Mouse (Mus musculus) lung, postnatal 0 days (tissue): Measurements from ENCODE around the gene Tasp1. TPM values are rescaled to one million over a fixed set of nuclear protein-coding genes. Genes with fewer than 3 reads are reported as not detected.
A peak's percentile ranks its signal among the peaks of the same experiment; 100 is the strongest.
"Not testable (repeated sequence)": the region's sequence is repeated elsewhere in the genome, so short reads cannot be mapped to it uniquely, and the experiment has no call there.

Experiments used
- ATAC-seq: fragments of 200-750 bp; cut with Nextera tagmentation; 2 replicates; pipeline ENCODE4 v1.8.0; 2017; ENCODE audit warnings: moderate library complexity
- DNase-seq: peaks from one replicate; pipeline ENCODE4 v3.0.0-alpha.2; 2016; ENCODE audit warnings: low spot score
- H3K27ac ChIP-seq: fragments of 300-500 bp; sonication (generic); 2 replicates; pipeline ENCODE4 v1.5.1; 2014; ENCODE audit warnings: antibody characterized with exemption, mild to moderate bottlenecking, low read length, mixed read lengths
- H3K27me3 ChIP-seq: fragments of 300-500 bp; sonication (generic); replicated peaks from 2 replicates; pipeline ENCODE4 v1.6.1; 2014; ENCODE audit warnings: low read length, mixed read lengths; ENCODE audit not compliant: insufficient read depth
- H3K36me3 ChIP-seq: fragments of 300-500 bp; sonication (generic); 2 replicates; pipeline ENCODE4 v1.6.1; 2014; ENCODE audit warnings: low read length, mixed read lengths; ENCODE audit not compliant: insufficient read depth
- H3K4me1 ChIP-seq: fragments of 300-500 bp; sonication (generic); 2 replicates; pipeline ENCODE4 v1.6.1; 2014; ENCODE audit warnings: antibody characterized with exemption, low read depth, low read length, mixed read lengths; ENCODE audit not compliant: insufficient read depth
- H3K4me2 ChIP-seq: fragments of 300-500 bp; sonication (generic); replicated peaks from 2 replicates; pipeline ENCODE4 v1.6.1; 2014; ENCODE audit warnings: low read depth, mild to moderate bottlenecking, low read length, moderate library complexity, mixed read lengths
- H3K4me3 ChIP-seq: fragments of 300-500 bp; sonication (generic); 2 replicates; pipeline ENCODE4 v1.5.1; 2014; ENCODE audit warnings: low read depth, low read length
- H3K9ac ChIP-seq: fragments of 300-500 bp; sonication (generic); replicated peaks from 2 replicates; pipeline ENCODE4 v1.6.1; 2014; ENCODE audit warnings: low read depth, mild to moderate bottlenecking
- H3K9me3 ChIP-seq: fragments of 300-500 bp; sonication (generic); 2 replicates; pipeline ENCODE4 v1.6.1; 2016; ENCODE audit warnings: low read length, mixed read lengths
- CTCF ChIP-seq: IDR thresholded peaks from 2 replicates; pipeline ENCODE4 v1.5.1; 2016; ENCODE audit warnings: antibody characterized with exemption, mild to moderate bottlenecking
- EP300 ChIP-seq: IDR thresholded peaks from 2 replicates; pipeline ENCODE4 v1.6.1; 2016; ENCODE audit warnings: antibody characterized with exemption, mild to moderate bottlenecking, control low read depth
- WGBS: fragments of 180-500 bp; shearing (Covaris S2); extraction: QIAGEN DNeasy Blood & Tissue Kit; methylation state at CpG from one replicate; pipeline ENCODE4 v1.1.7; 2014; 5-methylcytosine and 5-hydroxymethylcytosine counted together
- polyA plus RNA-seq: library from polyadenylated mRNA; unstranded; fragments of >200 nt; fragmentation: Nextera tagmentation; extraction: Ambion mirVana; gene quantifications from 2 replicates; pipeline ENCODE4 v1.2.1, GENCODE M21; 2015

Gene Tasp1
- polyA plus RNA-seq, 1 experiment from 2014 or later, result 13.3 TPM

- WGBS, result 86% methylated on average over 3 of the region's 3 CpGs
- H3K27ac ChIP-seq, result no peak overlapping the region
- no peak overlapping the region for H3K4me2 ChIP-seq
- ATAC-seq (no peak), DNase-seq (no peak)
- TF ChIP-seq EP300 (no peak), CTCF (no peak)
- no peaks in the 10 kb centered on the region for H3K27me3 ChIP-seq
- no peak overlapping the region for H3K9ac ChIP-seq
- no peak overlapping the region for H3K4me3 ChIP-seq
- H3K9me3 ChIP-seq, result no peaks in the 10 kb centered on the region
- no peaks in the 10 kb centered on the region for H3K36me3 ChIP-seq
- 0 out of 2 replicates have a peak, but pooled peaks cover 4% of the 10 kb centered on the region for H3K4me1 ChIP-seq
Measured at GRCm38 (mm10) chr2:139875876-139876275, 190.7 kb downstream of the Tasp1 start.

DNA sequence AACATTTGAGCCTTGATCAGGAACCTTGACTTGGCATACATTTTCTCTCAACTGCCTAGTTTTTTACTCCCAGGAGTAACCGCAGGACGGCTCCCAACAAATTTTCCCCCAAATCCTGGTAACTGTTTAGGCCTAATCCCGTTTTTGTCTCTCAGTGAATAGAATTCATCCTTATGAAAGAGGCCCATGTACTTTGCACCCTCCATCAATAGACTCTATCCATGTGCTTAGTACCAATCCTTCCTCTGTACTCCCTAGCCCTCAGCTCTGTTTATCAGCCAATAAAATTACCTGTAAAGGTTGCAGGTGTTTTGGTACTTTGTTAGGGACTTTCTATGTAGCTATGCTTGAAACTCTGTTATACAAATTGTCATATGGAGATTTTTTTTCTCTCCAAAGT is 192.4 kb downstream of the Tasp1 start:
- no peak for DNase-seq
- Histone ChIP-seq H3K4me3 (no peak overlapping the region), H3K4me1 (0 out of 2 replicates have a peak, but pooled peaks cover 4% of the 10 kb centered on the region), H3K9me3 (no peaks in the 10 kb centered on the region), H3K27ac (no peak overlapping the region), H3K9ac (no peak overlapping the region), H3K27me3 (no peaks in the 10 kb centered on the region), H3K4me2 (no peak overlapping the region), H3K36me3 (no peaks in the 10 kb centered on the region)
- no peak for ATAC-seq
- WGBS, result 80% methylated on average over 3 of the region's 3 CpGs
- TF ChIP-seq EP300 (no peak), CTCF (no peak)

DNA sequence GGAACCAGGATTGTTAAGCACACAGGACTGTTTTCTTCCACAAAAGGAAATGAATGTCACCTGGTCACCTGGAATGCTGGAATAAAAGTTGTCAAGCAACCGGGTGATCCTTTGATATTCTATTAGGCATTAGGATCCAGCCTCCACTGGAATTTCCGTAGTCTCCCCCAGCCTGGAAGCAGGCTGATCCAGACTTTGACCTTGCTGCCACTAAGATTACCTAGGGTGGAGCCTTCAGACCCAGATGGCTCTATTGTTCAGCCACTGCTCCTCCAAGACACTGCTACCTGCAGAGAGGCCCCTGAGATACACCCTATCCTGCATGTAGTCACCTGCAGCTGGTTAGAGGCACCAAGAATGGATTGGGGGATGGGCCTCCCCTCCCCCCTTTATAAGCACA is 192.8 kb downstream of the Tasp1 start:
- Histone ChIP-seq H3K9me3 (no peaks in the 10 kb centered on the region), H3K27ac (no peak overlapping the region), H3K27me3 (no peaks in the 10 kb centered on the region), H3K4me3 (no peak overlapping the region), H3K36me3 (no peaks in the 10 kb centered on the region), H3K4me1 (0 out of 2 replicates have a peak, but pooled peaks cover 4% of the 10 kb centered on the region), H3K9ac (no peak overlapping the region), H3K4me2 (no peak overlapping the region)
- WGBS, result 37% methylated on average over 2 of the region's 2 CpGs
- no peak for ATAC-seq
- DNase-seq, result no peak
- TF ChIP-seq CTCF (no peak), EP300 (no peak)

GRCm38 (mm10) chr2:139869071-139869470 is 197.5 kb downstream of the Tasp1 start:
- not testable (repeated sequence) for H3K4me3 ChIP-seq, H3K36me3 ChIP-seq, H3K9ac ChIP-seq, H3K4me1 ChIP-seq, H3K9me3 ChIP-seq, H3K27me3 ChIP-seq, ATAC-seq, H3K4me2 ChIP-seq, DNase-seq, H3K27ac ChIP-seq
- WGBS, result 98% methylated on average over 2 of the region's 2 CpGs

DNA sequence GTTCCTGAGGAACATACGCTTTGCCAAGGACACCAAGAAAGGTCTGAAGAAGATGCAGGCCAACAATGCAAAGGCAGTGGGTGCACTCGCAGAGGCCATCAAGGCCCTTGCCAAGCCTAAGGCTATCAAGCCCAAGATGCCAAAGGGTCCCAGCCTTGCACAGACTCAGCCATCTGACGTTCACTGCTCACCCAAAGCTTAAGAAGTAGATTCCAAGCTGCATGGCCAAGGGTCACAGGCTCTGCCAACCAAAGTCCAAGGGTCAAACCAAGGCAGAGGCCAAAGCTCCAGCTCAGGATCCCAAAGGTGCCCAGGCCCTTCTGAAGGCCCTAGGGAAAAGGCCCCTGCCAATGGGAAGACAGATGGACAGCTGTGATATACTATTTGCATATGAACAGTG is 203.2 kb downstream of the Tasp1 start:
- H3K36me3 ChIP-seq, H3K9me3 ChIP-seq, H3K27ac ChIP-seq, ATAC-seq, H3K4me3 ChIP-seq, H3K27me3 ChIP-seq, H3K4me1 ChIP-seq, H3K4me2 ChIP-seq, H3K9ac ChIP-seq, DNase-seq: not testable (repeated sequence)
- WGBS, result 80% methylated on average over 3 of the region's 3 CpGs

- no peak overlapping the region for H3K4me3 ChIP-seq
- H3K27me3 ChIP-seq, result no peaks in the 10 kb centered on the region
- TF ChIP-seq CTCF (no peak), EP300 (no peak)
- H3K27ac ChIP-seq, result peak overlapping the region; percentile 75
- H3K4me2 ChIP-seq, result no peak overlapping the region
- no peaks in the 10 kb centered on the region for H3K9me3 ChIP-seq
- no peak overlapping the region for H3K9ac ChIP-seq
- no peak for DNase-seq
- H3K4me1 ChIP-seq, result no peaks in the 10 kb centered on the region
- ATAC-seq, result peak; percentile 30
- WGBS, result 68% methylated on average over 5 of the region's 5 CpGs
- no peaks in the 10 kb centered on the region for H3K36me3 ChIP-seq
Measured at GRCm38 (mm10) chr2:139860133-139860494, 206.5 kb downstream of the Tasp1 start.

- peak; percentile 88 for ATAC-seq
Measured at GRCm38 (mm10) chr2:139859424-139860132, 207.0 kb downstream of the Tasp1 start.

More at GRCm38 (mm10) chr2:139859424-139860132, 207.0 kb downstream of the Tasp1 start:
- no peak for TF ChIP-seq CTCF
- TF ChIP-seq EP300, result no peak; the same call in 1 of the 2 replicates
- H3K9me3 ChIP-seq, result no peaks in the 10 kb centered on the region
- WGBS, result 15% methylated on average over 3 of the region's 3 CpGs
- H3K9ac ChIP-seq, result no peak overlapping the region
- DNase-seq, result peak; percentile 93
- H3K27ac ChIP-seq, result peak overlapping the region; percentile 73
- no peak overlapping the region for H3K4me2 ChIP-seq
- H3K36me3 ChIP-seq, result no peaks in the 10 kb centered on the region
- H3K4me3 ChIP-seq, result no peak overlapping the region
- H3K4me1 ChIP-seq, result no peaks in the 10 kb centered on the region
- H3K27me3 ChIP-seq, result no peaks in the 10 kb centered on the region
